7 mouse cellular contexts compared by ENCODE assay signal in genomic region chr6:47919646-47920446, GRCm38 (mm10). TPM values are rescaled to one million over a fixed set of nuclear protein-coding genes. Genes with fewer than 3 reads are reported as not detected.
DNase-seq lines count a peak whose midpoint lies in the region; ATAC-seq lines count a peak whose summit lies in the region.

No protein-coding gene starts in this region.

- H3K4me2 ChIP-seq in lung, embryonic 16.5 days (ENCODE audit: low read depth, low read length) = peak overlapping the region; percentile 66
- H3K4me2 ChIP-seq in limb, embryonic 15.5 days = peak overlapping the region; percentile 47
- peak overlapping the region; percentile 52 for H3K4me2 ChIP-seq in stomach, embryonic 15.5 days

- peak overlapping the region; percentile 99 for H3K27ac ChIP-seq in lung, embryonic 16.5 days (ENCODE audit: low read length)
- peak overlapping the region; percentile 99 for H3K27ac ChIP-seq in limb, embryonic 15.5 days
- peak overlapping the region; percentile 98 for H3K27ac ChIP-seq in stomach, embryonic 15.5 days

- peak overlapping the region; percentile 92 for H3K9ac ChIP-seq in lung, embryonic 16.5 days (ENCODE audit: low read length)
- no peak overlapping the region for H3K9ac ChIP-seq in limb, embryonic 15.5 days
- H3K9ac ChIP-seq in stomach, embryonic 15.5 days = peak overlapping the region; percentile 55; the same call in 1 of the 2 replicates

- peak overlapping the region; percentile 90 for H3K4me3 ChIP-seq in lung, embryonic 16.5 days (ENCODE audit: low read length)
- peak overlapping the region; percentile 86 for H3K4me3 ChIP-seq in limb, embryonic 15.5 days
- H3K4me3 ChIP-seq in stomach, embryonic 15.5 days (replicated peaks) = peak overlapping the region; percentile 84

- no peaks in the 10 kb centered on the region for H3K27me3 ChIP-seq in lung, embryonic 16.5 days (ENCODE audit: control insufficient read depth, insufficient read depth, low read depth, low read length)
- no peaks in the 10 kb centered on the region for H3K27me3 ChIP-seq in limb, embryonic 15.5 days
- no peaks in the 10 kb centered on the region for H3K27me3 ChIP-seq in stomach, embryonic 15.5 days (replicated peaks)

- H3K9me3 ChIP-seq in lung, embryonic 16.5 days (ENCODE audit: control insufficient read depth, low read length) = no peaks in the 10 kb centered on the region
- H3K9me3 ChIP-seq in limb, embryonic 15.5 days = no peaks in the 10 kb centered on the region
- no peaks in the 10 kb centered on the region for H3K9me3 ChIP-seq in stomach, embryonic 15.5 days

- DNase-seq in lung, postnatal 4 days = no peak
- DNase-seq in adrenal gland, postnatal 4 days (ENCODE audit: low spot score in 2 of 2) = no peak
- DNase-seq in thymus, postnatal 0 days (ENCODE audit: low spot score) = no peak

- no peak; the same call in 1 of the 2 replicates for ATAC-seq in lung, embryonic 16.5 days (ENCODE audit: low read depth)
- peak; percentile 26 for ATAC-seq in erythroid progenitor cell, adult 5-6 weeks (replicated peaks; ENCODE audit: low FRiP score, poor library complexity, severe bottlenecking)
- ATAC-seq in limb, embryonic 15.5 days (ENCODE audit: insufficient number of reproducible peaks, low FRiP score, low TSS enrichment, low read depth) = no peak
- peak; percentile 7; the same call in 1 of the 2 replicates for ATAC-seq in stomach, embryonic 15.5 days (ENCODE audit: insufficient read depth, low FRiP score, low read depth)

- H3K4me1 ChIP-seq in lung, embryonic 16.5 days (replicated peaks; ENCODE audit: control insufficient read depth, insufficient read depth, low read length) = peaks cover 11% of the 10 kb centered on the region
- H3K4me1 ChIP-seq in limb, embryonic 15.5 days = peaks cover 12% of the 10 kb centered on the region
- H3K4me1 ChIP-seq in stomach, embryonic 15.5 days = peaks cover 9% of the 10 kb centered on the region

- 27% methylated on average over 11 of the region's 11 CpGs for WGBS in lung, embryonic 16.5 days
- WGBS in limb, embryonic 15.5 days = 26% methylated on average over 11 of the region's 11 CpGs
- 27% methylated on average over 11 of the region's 11 CpGs for WGBS in stomach, embryonic 15.5 days

- no peaks in the 10 kb centered on the region for H3K36me3 ChIP-seq in lung, embryonic 16.5 days (ENCODE audit: control insufficient read depth, insufficient read depth, low read length)
- no peaks in the 10 kb centered on the region for H3K36me3 ChIP-seq in limb, embryonic 15.5 days
- no peaks in the 10 kb centered on the region for H3K36me3 ChIP-seq in stomach, embryonic 15.5 days

RNA-seq across cellular contexts. Expression of gene Zfp212, which starts 0.4 kb away (rescaled TPM):
- polyA plus RNA-seq in lung, embryonic 16.5 days (2015; fragmentation: Nextera tagmentation; extraction: Ambion mirVana) = 19.9 and 20.5 TPM in 2 replicates
- 12.6 and 13.7 TPM in 2 replicates for total RNA-seq in erythroid progenitor cell, adult 5-6 weeks (2015; ENCODE audit: low replicate concordance)
- total RNA-seq in erythroid progenitor cell, adult 5-6 weeks (2017; ENCODE audit: low replicate concordance) = 11.0 and 15.7 TPM in 2 replicates
- 17.2 and 18.0 TPM in 2 replicates for polyA plus RNA-seq in limb, embryonic 15.5 days (2015; fragmentation: Nextera tagmentation; extraction: Ambion mirVana)
- polyA plus RNA-seq in stomach, embryonic 15.5 days (2015; fragmentation: Nextera tagmentation; extraction: Ambion mirVana) = 13.7 and 14.5 TPM in 2 replicates
- total RNA-seq in adrenal gland, postnatal 4 days (2021) = 10 to 100 TPM; 26.6 to 26.8 TPM
- 21.1 and 23.6 TPM in 2 replicates for polyA plus RNA-seq in thymus, postnatal 0 days (2015; fragmentation: Nextera tagmentation; extraction: Ambion mirVana)

RNA-seq across cellular contexts. Expression of gene Zfp956, which starts 33.3 kb away (rescaled TPM):
- 8.6 and 9.2 TPM in 2 replicates for polyA plus RNA-seq in lung, embryonic 16.5 days (2015; fragmentation: Nextera tagmentation; extraction: Ambion mirVana)
- total RNA-seq in erythroid progenitor cell, adult 5-6 weeks (2015; ENCODE audit: low replicate concordance) = not detected in 2 replicates
- total RNA-seq in erythroid progenitor cell, adult 5-6 weeks (2017; ENCODE audit: low replicate concordance) = 0.45 and 5.3 TPM in 2 replicates
- 10.6 and 11.3 TPM in 2 replicates for polyA plus RNA-seq in limb, embryonic 15.5 days (2015; fragmentation: Nextera tagmentation; extraction: Ambion mirVana)
- 9.3 and 10.7 TPM in 2 replicates for polyA plus RNA-seq in stomach, embryonic 15.5 days (2015; fragmentation: Nextera tagmentation; extraction: Ambion mirVana)
- 10 to 100 TPM; 16.3 to 19.0 TPM for total RNA-seq in adrenal gland, postnatal 4 days (2021)
- 14.9 and 17.6 TPM in 2 replicates for polyA plus RNA-seq in thymus, postnatal 0 days (2015; fragmentation: Nextera tagmentation; extraction: Ambion mirVana)

RNA-seq across cellular contexts. Expression of gene Zfp282, which starts 42.8 kb away (rescaled TPM):
- polyA plus RNA-seq in lung, embryonic 16.5 days (2015; fragmentation: Nextera tagmentation; extraction: Ambion mirVana) = 14.3 and 14.9 TPM in 2 replicates
- total RNA-seq in erythroid progenitor cell, adult 5-6 weeks (2015; ENCODE audit: low replicate concordance) = 1.3 and 1.8 TPM in 2 replicates
- 2.0 and 3.5 TPM in 2 replicates for total RNA-seq in erythroid progenitor cell, adult 5-6 weeks (2017; ENCODE audit: low replicate concordance)
- polyA plus RNA-seq in limb, embryonic 15.5 days (2015; fragmentation: Nextera tagmentation; extraction: Ambion mirVana) = 23.1 and 23.6 TPM in 2 replicates
- 14.6 and 16.4 TPM in 2 replicates for polyA plus RNA-seq in stomach, embryonic 15.5 days (2015; fragmentation: Nextera tagmentation; extraction: Ambion mirVana)
- total RNA-seq in adrenal gland, postnatal 4 days (2021) = 10 to 100 TPM; 19.7 to 19.8 TPM
- polyA plus RNA-seq in thymus, postnatal 0 days (2015; fragmentation: Nextera tagmentation; extraction: Ambion mirVana) = 9.5 and 10.1 TPM in 2 replicates

Comparison
In these comparisons a context has a peak if more than half of its experiments do, and no peak if none do; other contexts are left out.
1. ATAC-seq: peak in erythroid progenitor cell, adult 5-6 weeks (single experiment) and stomach, embryonic 15.5 days (single experiment); none in lung, embryonic 16.5 days (single experiment) and limb, embryonic 15.5 days (single experiment).
2. Peak in every context shown above with its lines, with median percentiles within 50 percentile points of each other: H3K27ac ChIP-seq, H3K4me2 ChIP-seq and H3K4me3 ChIP-seq.